Mouse (Mus musculus): Measurements from ENCODE around the gene Gigyf2. TPM values are rescaled to one million over a fixed set of nuclear protein-coding genes. Genes with fewer than 3 reads are reported as not detected.

Gigyf2 gene
- total and polyA plus RNA-seq, 2 experiments from 2014 or later, result 18.7 to 19.9 TPM

- no peak overlapping the region for H3K4me2 ChIP-seq (ENCODE audit: low read depth, low read length)
- no peak overlapping the region for H3K9ac ChIP-seq (replicated peaks; ENCODE audit: low read depth, low read length)
- no peak for TF ChIP-seq CTCF (IDR thresholded peaks at IDR 0.05; ENCODE audit: low read depth)
- no peak for TF ChIP-seq EP300 (IDR thresholded peaks at IDR 0.05; ENCODE audit: low read depth)
- H3K27ac ChIP-seq (ENCODE audit: low read depth), result no peak overlapping the region
- ATAC-seq (ENCODE audit: insufficient read depth, low read depth), result no peak
- 63% methylated on average over 2 of the region's 2 CpGs for WGBS
- no peaks in the 10 kb centered on the region for H3K36me3 ChIP-seq (replicated peaks; ENCODE audit: control insufficient read depth, insufficient read depth, low read length)
- no peak overlapping the region for H3K4me3 ChIP-seq (ENCODE audit: low read depth, low read length)
- H3K4me1 ChIP-seq (ENCODE audit: control insufficient read depth, insufficient read depth), result peaks cover 7% of the 10 kb centered on the region; the same call in 1 of the 2 replicates
- no peaks in the 10 kb centered on the region for H3K9me3 ChIP-seq (replicated peaks; ENCODE audit: control insufficient read depth, low read length)
- DNase-seq (ENCODE audit: low spot score), result no peak
- no peaks in the 10 kb centered on the region for H3K27me3 ChIP-seq (ENCODE audit: control insufficient read depth, insufficient read depth, low read length)
These were observed 39.7 kb upstream of the Gigyf2 start for GRCm38 (mm10) chr1:87287105-87287504.

GRCm38 (mm10) chr1:87291416-87291815 is 35.4 kb upstream of the Gigyf2 start:
- H3K4me2 ChIP-seq (ENCODE audit: low read depth, low read length), result no peak overlapping the region
- H3K9ac ChIP-seq (replicated peaks; ENCODE audit: low read depth, low read length), result no peak overlapping the region
- no peaks in the 10 kb centered on the region for H3K36me3 ChIP-seq (replicated peaks; ENCODE audit: control insufficient read depth, insufficient read depth, low read length)
- no peak for DNase-seq (ENCODE audit: low spot score)
- no peaks in the 10 kb centered on the region for H3K9me3 ChIP-seq (replicated peaks; ENCODE audit: control insufficient read depth, low read length)
- H3K27me3 ChIP-seq (ENCODE audit: control insufficient read depth, insufficient read depth, low read length), result no peaks in the 10 kb centered on the region
- peaks cover 7% of the 10 kb centered on the region; the same call in 1 of the 2 replicates for H3K4me1 ChIP-seq (ENCODE audit: control insufficient read depth, insufficient read depth)
- no peak overlapping the region for H3K4me3 ChIP-seq (ENCODE audit: low read depth, low read length)
- H3K27ac ChIP-seq (ENCODE audit: low read depth), result no peak overlapping the region
- no peak for ATAC-seq (ENCODE audit: insufficient read depth, low read depth)
- TF ChIP-seq CTCF (IDR thresholded peaks at IDR 0.05; ENCODE audit: low read depth) (no peak), EP300 (IDR thresholded peaks at IDR 0.05; ENCODE audit: low read depth) (no peak)
- WGBS, result 48% methylated on average over 8 of the region's 8 CpGs

- peaks cover 7% of the 10 kb centered on the region; the same call in 1 of the 2 replicates for H3K4me1 ChIP-seq (ENCODE audit: control insufficient read depth, insufficient read depth)
- 56% methylated on average over 15 of the region's 15 CpGs for WGBS
- no peak overlapping the region for H3K27ac ChIP-seq (ENCODE audit: low read depth)
- no peaks in the 10 kb centered on the region for H3K36me3 ChIP-seq (replicated peaks; ENCODE audit: control insufficient read depth, insufficient read depth, low read length)
- TF ChIP-seq CTCF (IDR thresholded peaks at IDR 0.05; ENCODE audit: low read depth) (peak; percentile 73), EP300 (IDR thresholded peaks at IDR 0.05; ENCODE audit: low read depth) (no peak)
- no peak overlapping the region for H3K9ac ChIP-seq (replicated peaks; ENCODE audit: low read depth, low read length)
- H3K9me3 ChIP-seq (replicated peaks; ENCODE audit: control insufficient read depth, low read length), result no peaks in the 10 kb centered on the region
- DNase-seq (ENCODE audit: low spot score), result peak; percentile 77
- no peak overlapping the region for H3K4me2 ChIP-seq (ENCODE audit: low read depth, low read length)
- no peak overlapping the region for H3K4me3 ChIP-seq (ENCODE audit: low read depth, low read length)
- ATAC-seq (ENCODE audit: insufficient read depth, low read depth), result peak; percentile 87
- no peaks in the 10 kb centered on the region for H3K27me3 ChIP-seq (ENCODE audit: control insufficient read depth, insufficient read depth, low read length)
These were observed 34.2 kb upstream of the Gigyf2 start for GRCm38 (mm10) chr1:87292420-87293190.

GRCm38 (mm10) chr1:87294063-87294710 is 32.6 kb upstream of the Gigyf2 start:
- no peak for DNase-seq (ENCODE audit: low spot score)
- peaks cover 7% of the 10 kb centered on the region; the same call in 1 of the 2 replicates for H3K4me1 ChIP-seq (ENCODE audit: control insufficient read depth, insufficient read depth)
- H3K36me3 ChIP-seq (replicated peaks; ENCODE audit: control insufficient read depth, insufficient read depth, low read length), result no peaks in the 10 kb centered on the region
- ATAC-seq (ENCODE audit: insufficient read depth, low read depth), result no peak
- H3K27ac ChIP-seq (ENCODE audit: low read depth), result no peak overlapping the region
- H3K4me3 ChIP-seq (ENCODE audit: low read depth, low read length), result no peak overlapping the region
- no peaks in the 10 kb centered on the region for H3K9me3 ChIP-seq (replicated peaks; ENCODE audit: control insufficient read depth, low read length)
- no peaks in the 10 kb centered on the region for H3K27me3 ChIP-seq (ENCODE audit: control insufficient read depth, insufficient read depth, low read length)
- no peak overlapping the region for H3K4me2 ChIP-seq (ENCODE audit: low read depth, low read length)
- no peak overlapping the region for H3K9ac ChIP-seq (replicated peaks; ENCODE audit: low read depth, low read length)
- 61% methylated on average over 4 of the region's 4 CpGs for WGBS
- TF ChIP-seq CTCF (IDR thresholded peaks at IDR 0.05; ENCODE audit: low read depth) (no peak), EP300 (IDR thresholded peaks at IDR 0.05; ENCODE audit: low read depth) (no peak)

- TF ChIP-seq CTCF (IDR thresholded peaks at IDR 0.05; ENCODE audit: low read depth) (no peak), EP300 (IDR thresholded peaks at IDR 0.05; ENCODE audit: low read depth) (no peak)
- Histone ChIP-seq H3K9me3 (replicated peaks; ENCODE audit: control insufficient read depth, low read length) (no peaks in the 10 kb centered on the region), H3K4me1 (ENCODE audit: control insufficient read depth, insufficient read depth) (peaks cover 7% of the 10 kb centered on the region; the same call in 1 of the 2 replicates), H3K9ac (replicated peaks; ENCODE audit: low read depth, low read length) (no peak overlapping the region), H3K27me3 (ENCODE audit: control insufficient read depth, insufficient read depth, low read length) (no peaks in the 10 kb centered on the region), H3K4me3 (ENCODE audit: low read depth, low read length) (no peak overlapping the region), H3K4me2 (ENCODE audit: low read depth, low read length) (no peak overlapping the region), H3K36me3 (replicated peaks; ENCODE audit: control insufficient read depth, insufficient read depth, low read length) (no peaks in the 10 kb centered on the region), H3K27ac (ENCODE audit: low read depth) (no peak overlapping the region)
- WGBS, result 64% methylated on average over 4 of the region's 4 CpGs
- ATAC-seq (ENCODE audit: insufficient read depth, low read depth), result no peak
- no peak for DNase-seq (ENCODE audit: low spot score)
These were observed 31.8 kb upstream of the Gigyf2 start for GRCm38 (mm10) chr1:87294951-87295350.
